Mouse (Mus musculus) urinary bladder, adult 2 months (tissue): Measurements from ENCODE around the gene Pde6h. TPM values are rescaled to one million over a fixed set of nuclear protein-coding genes. Genes with fewer than 3 reads are reported as not detected.

ENCODE experiments used
- DNase-seq: peaks from one replicate; pipeline ENCODE4 v3.0.0; 2022; ENCODE audit warnings: low spot score
- polyA plus RNA-seq: library from polyadenylated mRNA; depleted of rRNA; stranded (reverse); fragments of >200 nt; gene quantifications from 2 replicates; pipeline ENCODE4 v1.2.3, GENCODE M21; 2012

Gene Pde6h
- polyA plus RNA-seq, 1 experiment = 0.72 TPM

GRCm38 (mm10) chr6:136912751-136913265 lies 10.8 kb upstream of the Pde6h start:
- DNase-seq = no peak

GRCm38 (mm10) chr6:136913384-136914126 lies 10.1 kb upstream of the Pde6h start:
- no peak for DNase-seq

- no peak for DNase-seq
These were observed 9.4 kb upstream of the Pde6h start for GRCm38 (mm10) chr6:136914234-136914633.

- no peak for DNase-seq
These were observed 7.8 kb upstream of the Pde6h start for GRCm38 (mm10) chr6:136915721-136916395.

GRCm38 (mm10) chr6:136917885-136918284 lies 5.7 kb upstream of the Pde6h start:
- DNase-seq = no peak

- DNase-seq = no peak
These were observed 3.0 kb upstream of the Pde6h start for GRCm38 (mm10) chr6:136920320-136921257.

- DNase-seq = no peak
These were observed 2.0 kb upstream of the Pde6h start for GRCm38 (mm10) chr6:136921601-136922000.

GRCm38 (mm10) chr6:136922080-136922479 lies 1.6 kb upstream of the Pde6h start, which contains the start of gene Erp27:
Gene Erp27, minus strand, starts transcription at chr6:136922180.
- DNase-seq = no peak

- no peak for DNase-seq
These were observed 761 bp upstream of the Pde6h start for GRCm38 (mm10) chr6:136922871-136923270.

- no peak for DNase-seq
These were observed 1.4 kb downstream of the Pde6h start for GRCm38 (mm10) chr6:136925049-136925448.

GRCm38 (mm10) chr6:136927626-136928025 lies 4.0 kb downstream of the Pde6h start:
- no peak for DNase-seq

- DNase-seq = no peak
These were observed 7.0 kb downstream of the Pde6h start for GRCm38 (mm10) chr6:136930677-136931076.

- DNase-seq = no peak
These were observed 7.6 kb downstream of the Pde6h start for GRCm38 (mm10) chr6:136931246-136931645.

- DNase-seq = no peak
These were observed 10.4 kb downstream of the Pde6h start for GRCm38 (mm10) chr6:136934068-136934467.

GRCm38 (mm10) chr6:136935233-136935632 lies 11.6 kb downstream of the Pde6h start:
- DNase-seq = no peak

GRCm38 (mm10) chr6:136936361-136936760 lies 12.7 kb downstream of the Pde6h start:
- no peak for DNase-seq

- no peak for DNase-seq
These were observed 13.5 kb downstream of the Pde6h start for GRCm38 (mm10) chr6:136937117-136937516.

GRCm38 (mm10) chr6:136938331-136939126 lies 14.9 kb downstream of the Pde6h start:
- no peak for DNase-seq

GRCm38 (mm10) chr6:136939326-136940187 lies 15.9 kb downstream of the Pde6h start:
- DNase-seq = no peak
